Mouse (Mus musculus) activated CD4-positive, CD25-positive, alpha-beta regulatory T cell, adult 4 months (primary cell): ENCODE data around the gene Man2a1. TPM values are rescaled to one million over a fixed set of nuclear protein-coding genes. Genes with fewer than 3 reads are reported as not detected.

Experiments
- ATAC-seq: one replicate; pipeline ENCODE4 v1.8.0; 2017
- polyA plus RNA-seq, 2 experiments: library from polyadenylated mRNA; unstranded; fragments of 100-300 nt; shearing (Covaris generic); gene quantifications; one replicate each; pipeline ENCODE4 v1.2.1; 2017

Gene Man2a1
- polyA plus RNA-seq, 2 experiments from 2014 or later = 11.8 to 13.5 TPM

GRCm38 (mm10) chr17:64764175-64765122 is 163.9 kb downstream of the Man2a1 start:
- no peak for ATAC-seq

- ATAC-seq = no peak
These were observed 164.8 kb downstream of the Man2a1 start for GRCm38 (mm10) chr17:64765286-64765685.

GRCm38 (mm10) chr17:64766507-64766906 is 166.0 kb downstream of the Man2a1 start:
- no peak for ATAC-seq

GRCm38 (mm10) chr17:64770277-64770676 is 169.7 kb downstream of the Man2a1 start:
- ATAC-seq = no peak

GRCm38 (mm10) chr17:64772611-64773010 is 172.1 kb downstream of the Man2a1 start:
- ATAC-seq = no peak

- ATAC-seq = no peak
These were observed 173.7 kb downstream of the Man2a1 start for GRCm38 (mm10) chr17:64774218-64774617.

- ATAC-seq = no peak
These were observed 177.8 kb downstream of the Man2a1 start for GRCm38 (mm10) chr17:64778300-64778699.

- no peak for ATAC-seq
These were observed 178.2 kb downstream of the Man2a1 start for GRCm38 (mm10) chr17:64778756-64779155.

- ATAC-seq = no peak
These were observed 180.4 kb downstream of the Man2a1 start for GRCm38 (mm10) chr17:64780753-64781490.

GRCm38 (mm10) chr17:64782307-64782706 is 181.8 kb downstream of the Man2a1 start:
- no peak for ATAC-seq

GRCm38 (mm10) chr17:64785961-64786360 is 185.4 kb downstream of the Man2a1 start:
- peak; percentile 57 for ATAC-seq

- no peak for ATAC-seq
These were observed 187.8 kb downstream of the Man2a1 start for GRCm38 (mm10) chr17:64788301-64788700.

- no peak for ATAC-seq
These were observed 188.6 kb downstream of the Man2a1 start for GRCm38 (mm10) chr17:64789175-64789574.

- no peak for ATAC-seq
These were observed 191.5 kb downstream of the Man2a1 start for GRCm38 (mm10) chr17:64792076-64792475.

- ATAC-seq = no peak
These were observed 192.1 kb downstream of the Man2a1 start for GRCm38 (mm10) chr17:64792623-64793022.

- ATAC-seq = no peak
These were observed 201.8 kb downstream of the Man2a1 start for GRCm38 (mm10) chr17:64802168-64802955.

- no peak for ATAC-seq
These were observed 202.4 kb downstream of the Man2a1 start for GRCm38 (mm10) chr17:64802956-64803275.

Other genes starting within 250 kb of the Man2a1 start
- gene 4930583I09Rik, start 235.3 kb downstream of the Man2a1 start, polyA plus RNA-seq = not detected